Mouse (Mus musculus): ENCODE results near the gene 0610010F05Rik.

The 0610010F05Rik gene

GRCm38 (mm10) chr11:23632945-23633878 is at the start of gene 0610010F05Rik:
TSS of gene 0610010F05Rik (minus strand) at chr11:23633639.
- DNase-seq (ENCODE audit: extremely low read depth, insufficient read length, low spot score), result peak; percentile 96

GRCm38 (mm10) chr11:23682561-23682960 is 49.1 kb upstream of the 0610010F05Rik start:
- no peak for DNase-seq (ENCODE audit: extremely low read depth, insufficient read length, low spot score)

- peak; percentile 57 for DNase-seq (ENCODE audit: extremely low read depth, insufficient read length, low spot score)
Observed at GRCm38 (mm10) chr11:23680435-23680950, 47.1 kb upstream of the 0610010F05Rik start.

GRCm38 (mm10) chr11:23679044-23679642 is 45.7 kb upstream of the 0610010F05Rik start:
- peak; percentile 19 for DNase-seq (ENCODE audit: extremely low read depth, insufficient read length, low spot score)

- no peak for DNase-seq (ENCODE audit: extremely low read depth, insufficient read length, low spot score)
Observed at GRCm38 (mm10) chr11:23676100-23676499, 42.7 kb upstream of the 0610010F05Rik start.

GRCm38 (mm10) chr11:23672256-23672749 is 38.9 kb upstream of the 0610010F05Rik start:
- DNase-seq (ENCODE audit: extremely low read depth, insufficient read length, low spot score), result no peak

GRCm38 (mm10) chr11:23667128-23667527 is 33.7 kb upstream of the 0610010F05Rik start:
- DNase-seq (ENCODE audit: extremely low read depth, insufficient read length, low spot score), result no peak

- DNase-seq (ENCODE audit: extremely low read depth, insufficient read length, low spot score), result no peak
Observed at GRCm38 (mm10) chr11:23666526-23666925, 33.1 kb upstream of the 0610010F05Rik start.

GRCm38 (mm10) chr11:23665798-23666501 is 32.5 kb upstream of the 0610010F05Rik start, which contains the start of gene Pex13:
TSS of gene Pex13 (minus strand) at chr11:23665959.
- peak; percentile 96 for DNase-seq (ENCODE audit: extremely low read depth, insufficient read length, low spot score)

GRCm38 (mm10) chr11:23665311-23665786 is 31.9 kb upstream of the 0610010F05Rik start, which contains the start of gene Pus10:
TSS of gene Pus10 (plus strand) at chr11:23665674.
- no peak for DNase-seq (ENCODE audit: extremely low read depth, insufficient read length, low spot score)

GRCm38 (mm10) chr11:23664232-23664631 is 30.8 kb upstream of the 0610010F05Rik start:
- DNase-seq (ENCODE audit: extremely low read depth, insufficient read length, low spot score), result no peak

- DNase-seq (ENCODE audit: extremely low read depth, insufficient read length, low spot score), result no peak
Observed at GRCm38 (mm10) chr11:23657791-23658190, 24.4 kb upstream of the 0610010F05Rik start.

GRCm38 (mm10) chr11:23653666-23654065 is 20.2 kb upstream of the 0610010F05Rik start:
- DNase-seq (ENCODE audit: extremely low read depth, insufficient read length, low spot score), result no peak

GRCm38 (mm10) chr11:23647835-23648234 is 14.4 kb upstream of the 0610010F05Rik start:
- DNase-seq (ENCODE audit: extremely low read depth, insufficient read length, low spot score), result no peak

GRCm38 (mm10) chr11:23647431-23647830 is 14.0 kb upstream of the 0610010F05Rik start:
- no peak for DNase-seq (ENCODE audit: extremely low read depth, insufficient read length, low spot score)

GRCm38 (mm10) chr11:23634573-23634972 is 1.1 kb upstream of the 0610010F05Rik start:
- no peak for DNase-seq (ENCODE audit: extremely low read depth, insufficient read length, low spot score)

- DNase-seq (ENCODE audit: extremely low read depth, insufficient read length, low spot score), result no peak
Observed at GRCm38 (mm10) chr11:23633879-23634215, 408 bp upstream of the 0610010F05Rik start.

GRCm38 (mm10) chr11:23630664-23631063 is 2.8 kb downstream of the 0610010F05Rik start:
- DNase-seq (ENCODE audit: extremely low read depth, insufficient read length, low spot score), result no peak

- DNase-seq (ENCODE audit: extremely low read depth, insufficient read length, low spot score), result no peak
Observed at GRCm38 (mm10) chr11:23618995-23619394, 14.4 kb downstream of the 0610010F05Rik start.

- DNase-seq (ENCODE audit: extremely low read depth, insufficient read length, low spot score), result no peak
Observed at GRCm38 (mm10) chr11:23614546-23614945, 18.9 kb downstream of the 0610010F05Rik start.
